Mouse (Mus musculus): ENCODE data around the gene Hexim1. TPM values are rescaled to one million over a fixed set of nuclear protein-coding genes. Genes with fewer than 3 reads are reported as not detected.

Gene Hexim1
- 40.7 and 42.1 TPM in 2 replicates for polyA plus RNA-seq (2012)

DNA sequence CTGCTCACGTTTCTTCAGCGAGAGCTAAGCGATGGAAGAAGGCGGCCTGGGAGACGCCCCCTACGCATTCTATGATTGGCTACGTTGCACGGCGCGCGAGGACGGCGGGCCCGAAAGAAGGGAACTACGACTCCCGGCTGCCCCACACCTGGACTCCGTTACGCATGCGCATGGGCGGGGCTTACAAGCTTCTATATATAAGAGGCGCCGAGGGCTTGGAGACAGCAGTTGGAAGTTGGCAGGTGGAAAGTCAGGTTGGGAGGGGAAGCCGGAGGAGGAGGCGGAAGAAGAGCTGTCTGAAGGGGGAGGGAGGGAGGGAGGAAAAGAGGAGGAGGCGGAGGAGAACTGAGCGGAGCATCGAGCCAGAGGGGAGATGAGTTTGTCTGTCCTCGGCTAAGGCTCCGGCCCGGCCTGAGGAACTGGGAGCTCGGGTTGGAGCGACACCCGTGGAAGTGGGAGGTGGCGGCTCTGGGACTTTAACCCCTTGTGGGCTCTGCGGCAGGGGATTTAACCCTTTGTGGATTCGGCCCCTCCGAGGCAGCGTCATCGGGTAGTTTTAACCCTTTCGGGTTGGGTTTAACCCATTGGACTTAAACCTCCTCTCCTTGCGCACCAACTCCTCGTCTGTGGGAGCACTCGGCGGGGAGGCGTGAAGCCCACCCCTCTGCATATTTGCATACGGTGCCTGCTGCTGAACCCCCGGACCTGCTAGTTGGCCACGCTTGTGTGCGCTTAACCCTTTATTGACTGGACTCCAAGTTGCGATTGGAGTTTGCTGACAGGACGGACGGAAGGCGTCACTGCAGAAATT is at the start of gene Hexim1:
Gene Hexim1 (plus strand): TSS at position 224 of the 811 bp plus-strand sequence.
- TF ChIP-seq GATA1 (IDR thresholded peaks at IDR 0.05; ENCODE audit: low read length): no peak

DNA sequence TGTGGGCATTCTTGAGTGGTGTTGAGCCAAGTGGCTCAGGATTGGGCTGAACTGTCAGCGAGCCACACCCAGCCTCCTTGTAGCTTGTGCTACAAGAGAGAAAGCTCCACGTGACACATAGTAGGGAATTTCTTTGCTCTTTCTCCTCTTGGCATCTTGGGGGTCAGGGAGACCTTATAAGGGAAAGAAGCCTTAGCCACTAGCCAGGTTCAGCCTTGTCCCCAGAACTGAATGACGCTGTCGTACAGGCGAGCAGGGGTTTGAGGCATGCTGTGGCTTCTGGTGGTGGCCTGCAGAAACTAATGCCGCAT is 49.0 kb upstream of the Hexim1 start:
- no peak for TF ChIP-seq GATA1 (IDR thresholded peaks at IDR 0.05; ENCODE audit: low read length)

DNA sequence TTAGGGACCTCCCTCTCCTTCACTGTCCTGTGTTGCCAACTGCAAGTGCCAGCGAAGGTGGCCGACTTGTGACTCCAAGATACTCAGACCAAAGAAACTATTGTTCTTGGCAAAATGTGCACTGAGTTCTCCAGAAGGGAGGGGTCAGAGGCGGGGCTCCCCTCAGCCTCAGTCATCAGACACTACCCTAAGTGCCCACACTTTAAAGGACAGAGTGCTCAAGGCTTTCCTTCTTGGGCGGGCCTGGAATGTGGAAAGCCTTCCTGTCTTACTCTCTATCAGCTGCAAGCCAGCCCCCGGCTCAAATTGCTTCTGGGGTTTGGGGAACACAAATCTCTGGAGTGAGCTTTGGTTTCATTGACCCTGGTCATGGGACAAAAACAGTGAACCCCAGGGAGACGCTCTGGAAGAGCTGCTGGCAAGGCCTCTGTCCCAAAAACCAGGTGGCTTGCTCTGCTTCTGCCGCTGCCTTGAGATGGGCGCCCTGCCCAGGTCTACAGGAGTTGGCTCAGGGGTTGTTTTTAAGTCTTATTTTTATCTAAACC is 48.5 kb upstream of the Hexim1 start:
- TF ChIP-seq GATA1 (IDR thresholded peaks at IDR 0.05; ENCODE audit: low read length): no peak

DNA sequence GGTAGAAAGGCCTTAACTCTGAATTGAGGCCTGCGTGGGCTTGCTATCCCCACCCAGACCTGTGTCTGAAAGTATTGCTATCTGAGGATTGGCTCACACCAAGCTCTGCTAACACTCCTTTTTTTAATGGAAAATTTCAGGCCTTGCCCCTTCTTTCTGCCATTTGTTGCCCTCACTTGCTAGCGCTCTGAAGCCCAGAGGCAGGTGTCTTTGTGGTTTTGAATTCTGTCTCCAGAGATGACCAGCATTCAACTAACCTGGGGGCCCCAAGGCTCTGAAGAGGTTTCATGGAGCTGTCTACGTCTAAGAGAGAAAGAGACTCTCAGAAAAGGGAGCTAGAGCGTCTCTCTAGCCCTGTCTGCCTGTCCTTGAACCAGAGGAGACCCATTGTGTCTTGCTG is 47.8 kb upstream of the Hexim1 start:
- TF ChIP-seq GATA1 (IDR thresholded peaks at IDR 0.05; ENCODE audit: low read length): no peak

DNA sequence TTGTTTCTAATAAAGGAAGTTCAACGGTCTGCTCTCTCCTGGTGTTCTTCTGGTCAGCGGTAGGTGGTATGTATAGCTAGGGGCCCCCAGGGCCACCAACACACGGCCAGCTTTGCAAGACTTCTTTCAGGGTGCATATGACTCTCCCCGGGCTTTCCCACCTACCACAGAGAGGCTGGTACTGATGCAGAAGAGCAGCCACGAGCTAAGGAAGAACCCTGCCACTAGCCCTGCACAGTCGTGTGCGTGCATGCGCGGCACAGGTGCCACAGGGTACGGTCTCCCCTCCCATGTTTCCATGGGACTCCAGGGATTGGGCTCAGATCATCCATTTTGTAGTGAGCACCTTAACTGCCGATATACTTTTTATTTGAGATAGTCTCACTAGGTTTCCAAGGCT is 47.1 kb upstream of the Hexim1 start:
- TF ChIP-seq GATA1 (IDR thresholded peaks at IDR 0.05; ENCODE audit: low read length): no peak

DNA sequence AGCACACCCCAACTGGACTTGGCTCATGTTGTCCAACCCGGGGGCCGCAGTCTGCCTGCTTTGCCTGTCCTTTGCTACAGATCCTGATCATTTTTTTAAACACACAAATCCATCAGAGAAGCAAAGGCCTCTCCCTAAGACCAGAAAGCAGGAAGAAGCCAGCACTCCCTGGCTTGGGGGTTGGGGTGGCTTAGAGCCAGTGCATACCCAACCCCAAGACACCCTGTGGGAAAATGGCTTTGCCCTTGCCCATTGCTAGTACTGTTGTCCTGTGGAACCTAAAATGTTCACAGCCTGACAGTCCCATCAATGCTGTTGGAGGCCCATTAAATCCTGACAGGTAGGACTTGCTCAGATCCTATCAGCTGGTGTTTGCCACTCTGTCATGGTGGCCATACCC is 46.3 kb upstream of the Hexim1 start:
- no peak for TF ChIP-seq GATA1 (IDR thresholded peaks at IDR 0.05; ENCODE audit: low read length)

DNA sequence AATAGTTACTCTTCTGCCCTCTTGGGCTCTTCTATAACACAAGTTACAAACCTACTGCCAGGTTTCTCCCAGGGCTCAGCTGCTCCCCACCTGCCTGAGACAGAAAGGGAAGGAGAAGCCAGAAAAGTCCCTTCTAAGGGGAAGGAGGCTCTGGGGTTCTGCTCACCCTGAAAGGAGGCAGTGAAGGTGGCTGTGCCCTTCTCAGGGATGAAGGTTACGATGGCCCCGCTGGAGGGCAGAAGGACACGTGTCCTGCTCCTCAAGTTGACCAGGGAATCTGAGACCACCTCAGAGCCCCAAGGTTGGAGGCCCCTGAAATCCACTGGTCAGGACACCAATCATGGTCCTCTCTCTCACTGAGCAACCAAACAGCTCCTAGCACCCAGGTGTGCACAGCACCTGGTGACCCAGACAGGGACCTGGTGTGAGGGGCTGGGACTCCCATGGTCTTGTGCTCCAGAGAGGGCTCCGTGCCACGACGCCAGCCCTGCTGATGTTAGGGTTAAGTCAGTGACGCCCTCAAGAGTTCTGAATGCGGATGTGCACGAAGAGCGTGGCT is 45.6 kb upstream of the Hexim1 start:
- no peak for TF ChIP-seq GATA1 (IDR thresholded peaks at IDR 0.05; ENCODE audit: low read length)

DNA sequence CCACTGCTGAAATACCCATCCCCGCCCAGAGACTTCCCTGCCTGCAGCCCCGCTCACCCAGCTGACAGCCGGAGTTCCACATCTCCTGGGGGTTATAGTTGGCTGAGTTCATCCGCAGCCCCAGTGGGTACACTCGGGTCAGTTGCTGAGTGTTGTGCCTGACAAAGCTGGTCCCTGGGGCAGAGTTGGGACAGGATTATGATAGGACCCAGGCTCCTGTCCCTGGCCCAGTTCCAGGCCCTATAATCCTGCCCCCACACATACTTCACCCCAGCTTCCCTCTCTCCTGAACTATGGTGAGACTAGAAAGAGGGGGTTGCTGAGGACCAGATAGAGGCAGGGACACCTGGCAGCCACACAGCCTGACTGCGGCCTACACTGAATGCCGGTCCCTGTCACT is 42.4 kb upstream of the Hexim1 start:
- TF ChIP-seq GATA1 (IDR thresholded peaks at IDR 0.05; ENCODE audit: low read length): no peak

DNA sequence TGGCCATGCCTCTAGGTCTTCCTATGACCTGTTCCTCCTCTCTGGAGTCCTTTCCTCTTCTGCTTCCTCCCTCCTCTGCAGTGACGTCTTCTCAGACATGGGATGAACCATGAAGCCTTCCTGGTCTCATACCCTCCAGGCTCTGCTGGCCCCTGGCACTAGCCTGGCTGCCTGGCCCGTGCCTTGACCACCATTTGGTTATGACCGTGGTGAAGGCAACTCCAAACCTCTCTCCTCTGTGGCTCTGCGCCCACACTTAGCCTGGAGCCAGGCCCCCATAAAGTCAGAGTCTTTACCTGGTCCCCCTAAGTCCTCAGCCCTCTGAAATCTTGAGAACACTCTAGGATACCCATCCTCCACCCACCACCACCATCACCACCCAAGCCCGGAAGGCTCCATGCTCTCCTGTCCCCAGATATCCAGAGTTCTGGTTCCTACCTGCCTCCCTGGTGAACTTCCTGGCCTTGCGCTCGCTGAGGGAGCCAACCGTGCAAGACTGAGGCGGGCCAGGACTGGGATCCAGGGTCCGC is 41.8 kb upstream of the Hexim1 start:
- TF ChIP-seq GATA1 (IDR thresholded peaks at IDR 0.05; ENCODE audit: low read length): no peak

DNA sequence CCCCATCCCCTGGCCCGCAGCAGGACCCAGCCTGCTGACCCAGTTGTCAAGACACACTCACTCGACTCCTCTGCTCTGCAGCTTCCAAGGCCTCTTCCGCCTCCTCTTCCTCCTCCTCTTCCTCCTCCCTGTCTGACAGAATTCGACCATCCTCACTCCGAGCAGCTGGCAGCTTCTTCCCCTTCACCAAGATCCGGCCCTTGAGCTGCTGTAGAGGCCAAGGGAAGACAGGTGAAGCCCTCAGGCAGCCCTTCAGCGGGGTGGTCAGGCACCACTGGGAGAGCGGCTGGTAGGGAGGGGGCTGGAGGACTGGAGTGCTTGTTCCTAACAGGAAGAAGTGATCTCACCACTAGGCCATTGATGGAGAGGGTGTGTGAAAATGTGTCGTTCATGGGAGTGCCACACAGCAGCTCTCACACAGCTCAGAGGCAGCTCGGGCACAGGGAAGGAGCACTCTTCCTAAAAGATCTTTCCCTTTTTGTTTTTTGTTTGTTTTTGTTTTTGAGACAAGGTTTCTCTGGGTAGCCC is 41.2 kb upstream of the Hexim1 start:
- TF ChIP-seq GATA1 (IDR thresholded peaks at IDR 0.05; ENCODE audit: low read length): no peak

DNA sequence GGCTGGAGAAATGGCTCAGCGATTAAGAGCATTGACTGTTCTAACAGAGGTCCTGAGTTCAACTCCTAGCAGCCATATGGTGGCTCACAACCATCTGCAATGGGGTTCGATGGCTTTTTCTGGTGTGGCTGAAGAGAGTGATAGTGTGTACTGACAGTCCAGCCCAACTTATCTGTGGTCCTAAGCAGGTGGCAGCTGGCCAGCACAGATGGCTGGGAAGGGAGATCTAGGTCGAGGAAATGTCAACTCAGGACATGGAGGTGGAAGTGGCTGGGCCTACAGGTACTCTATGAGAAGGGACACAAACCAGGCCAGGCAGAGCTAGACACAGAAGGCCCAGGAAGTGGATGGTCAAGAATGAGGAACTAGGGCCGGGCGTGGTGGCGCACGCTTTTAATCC is 40.0 kb upstream of the Hexim1 start:
- no peak for TF ChIP-seq GATA1 (IDR thresholded peaks at IDR 0.05; ENCODE audit: low read length)

DNA sequence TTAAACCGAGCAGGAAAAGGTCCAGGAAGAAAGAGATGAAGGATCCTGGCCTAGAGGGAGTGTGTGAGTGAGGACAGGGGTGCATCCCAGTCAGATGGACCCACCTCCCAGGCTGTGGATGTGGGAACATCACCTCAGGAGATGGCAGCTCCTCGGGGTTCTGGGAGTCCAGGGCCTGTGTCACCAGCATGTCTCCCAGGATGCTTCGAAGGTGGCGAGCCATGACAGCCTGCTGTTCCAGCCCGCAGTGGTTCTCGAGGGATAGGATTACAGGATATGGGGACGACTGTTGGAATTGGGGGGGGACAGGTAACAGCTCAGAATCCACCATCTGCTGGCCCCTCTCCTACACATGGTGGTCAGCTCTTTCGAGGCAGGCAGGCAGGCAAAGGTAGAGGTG is 39.5 kb upstream of the Hexim1 start:
- no peak for TF ChIP-seq GATA1 (IDR thresholded peaks at IDR 0.05; ENCODE audit: low read length)

DNA sequence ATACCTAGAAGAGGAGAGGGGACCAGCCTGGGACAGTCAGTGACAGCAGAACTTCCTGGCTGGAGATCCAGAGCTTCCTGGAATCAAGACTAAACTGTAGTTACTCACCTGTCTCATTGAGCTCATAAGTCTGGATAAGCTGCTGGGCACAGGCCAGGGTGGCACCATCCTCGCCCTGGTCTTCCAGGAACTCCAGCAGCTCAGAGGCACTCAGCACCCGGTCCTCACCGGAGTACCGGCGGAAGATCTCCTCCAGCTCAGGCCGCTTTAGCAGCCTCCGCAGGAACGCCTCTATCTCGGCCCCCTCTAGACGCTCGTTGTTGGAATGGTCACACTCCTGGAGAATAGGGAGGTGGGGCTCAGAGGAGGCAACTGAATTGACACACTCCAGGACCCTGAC is 37.9 kb upstream of the Hexim1 start:
- no peak for TF ChIP-seq GATA1 (IDR thresholded peaks at IDR 0.05; ENCODE audit: low read length)

DNA sequence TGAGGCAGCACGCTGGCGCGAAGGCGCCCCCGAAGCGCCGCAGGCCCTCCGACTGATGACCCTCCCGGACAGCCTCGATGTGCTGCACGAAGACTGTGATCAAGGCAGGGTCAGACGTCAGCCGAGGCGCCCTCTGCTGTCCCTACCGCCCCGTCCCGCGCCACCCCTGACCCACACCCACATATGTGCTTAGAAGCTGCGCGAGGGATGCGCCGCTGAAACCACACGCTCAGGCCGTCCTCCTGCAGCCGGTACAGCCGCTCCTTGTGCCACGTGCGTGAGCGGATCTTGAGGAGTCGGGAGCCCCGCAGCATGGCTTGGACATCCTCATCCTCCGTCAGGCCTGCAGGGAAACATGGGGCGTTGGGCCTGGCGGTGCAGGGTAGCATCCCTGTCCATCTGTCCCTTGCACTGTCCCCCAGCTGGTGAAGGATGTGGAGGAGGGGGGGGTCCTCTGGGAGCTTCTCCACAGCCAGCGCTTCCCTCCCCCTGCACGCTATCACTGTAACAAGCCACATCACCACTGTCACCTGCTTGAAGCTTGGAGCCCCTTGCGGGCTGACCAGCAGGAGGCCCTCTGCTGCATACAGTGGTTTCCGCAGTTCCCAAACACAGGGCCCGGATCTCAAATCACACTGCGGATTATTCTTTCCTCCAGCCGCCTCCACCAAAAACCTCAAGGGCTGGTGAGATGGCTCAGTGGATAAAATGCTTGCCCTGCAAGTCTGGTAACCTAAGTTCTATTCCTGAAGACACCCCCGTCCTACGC is 35.5 kb upstream of the Hexim1 start:
- TF ChIP-seq GATA1 (IDR thresholded peaks at IDR 0.05; ENCODE audit: low read length): no peak

DNA sequence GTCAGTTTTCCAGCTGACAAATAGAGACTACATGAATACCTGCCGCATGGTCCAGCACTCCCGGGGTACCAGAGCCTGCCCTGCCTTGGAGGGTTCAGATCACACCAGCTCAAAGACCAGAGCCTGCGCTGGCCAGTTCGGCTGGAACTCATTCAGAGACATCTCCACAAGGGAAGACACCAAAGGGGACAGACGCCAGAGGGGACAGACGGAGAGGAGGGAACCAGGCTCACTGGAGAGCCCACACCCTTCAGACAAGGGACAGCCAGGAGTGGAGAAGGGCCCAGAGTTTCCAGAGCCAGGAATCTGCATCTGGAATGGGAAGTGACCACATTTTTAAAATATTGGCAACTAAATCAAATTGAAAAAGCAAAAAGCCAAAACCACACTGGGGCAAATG is 34.4 kb upstream of the Hexim1 start:
- no peak for TF ChIP-seq GATA1 (IDR thresholded peaks at IDR 0.05; ENCODE audit: low read length)

DNA sequence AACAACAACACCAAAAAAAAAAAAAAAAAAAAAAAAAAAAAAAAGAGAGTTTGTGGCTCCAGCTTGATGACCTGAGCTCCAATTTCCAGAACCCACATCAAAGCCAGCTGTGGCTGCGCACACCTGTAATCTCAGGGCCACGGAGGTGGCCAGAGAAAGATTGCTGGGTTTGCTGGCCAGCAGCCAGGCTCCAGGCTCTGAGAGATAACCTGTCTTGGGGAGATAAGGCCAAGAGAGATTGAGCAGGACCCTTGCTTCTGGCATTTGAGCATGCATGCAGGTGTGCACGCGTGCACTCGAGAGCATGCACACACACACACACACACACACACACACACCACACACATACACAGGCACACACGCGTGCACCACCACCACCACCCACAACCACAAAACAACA is 22.7 kb upstream of the Hexim1 start:
- TF ChIP-seq GATA1 (IDR thresholded peaks at IDR 0.05; ENCODE audit: low read length): no peak
